Mouse (Mus musculus): ENCODE results near the gene Snx32.

The Snx32 gene

DNA sequence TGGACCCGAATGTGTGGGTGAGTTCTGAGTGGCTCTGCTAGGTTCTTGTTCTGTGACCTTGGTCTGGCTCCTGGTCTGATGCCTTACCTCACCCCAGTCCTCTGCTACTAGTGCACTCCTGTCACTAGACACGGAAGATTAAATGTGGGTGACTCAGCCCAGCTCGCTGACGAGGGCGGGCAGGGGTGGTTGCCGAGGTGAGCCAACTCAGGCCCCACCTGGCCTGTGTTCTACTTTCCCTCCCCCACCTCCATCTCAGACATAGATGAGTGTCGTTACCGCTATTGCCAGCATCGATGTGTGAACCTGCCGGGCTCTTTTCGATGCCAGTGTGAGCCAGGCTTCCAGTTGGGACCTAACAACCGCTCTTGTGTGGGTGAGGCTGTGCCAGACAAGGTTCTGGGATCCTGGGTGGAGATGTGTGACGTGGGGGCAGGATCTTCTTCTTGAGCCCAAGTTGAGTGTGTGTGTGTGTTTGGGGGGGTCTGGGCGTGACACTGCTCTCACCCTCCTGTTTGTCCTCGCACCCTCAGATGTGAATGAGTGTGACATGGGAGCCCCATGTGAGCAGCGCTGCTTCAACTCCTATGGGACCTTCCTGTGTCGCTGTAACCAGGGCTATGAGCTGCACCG is 32.6 kb downstream of the Snx32 start:
- no peak for DNase-seq

DNA sequence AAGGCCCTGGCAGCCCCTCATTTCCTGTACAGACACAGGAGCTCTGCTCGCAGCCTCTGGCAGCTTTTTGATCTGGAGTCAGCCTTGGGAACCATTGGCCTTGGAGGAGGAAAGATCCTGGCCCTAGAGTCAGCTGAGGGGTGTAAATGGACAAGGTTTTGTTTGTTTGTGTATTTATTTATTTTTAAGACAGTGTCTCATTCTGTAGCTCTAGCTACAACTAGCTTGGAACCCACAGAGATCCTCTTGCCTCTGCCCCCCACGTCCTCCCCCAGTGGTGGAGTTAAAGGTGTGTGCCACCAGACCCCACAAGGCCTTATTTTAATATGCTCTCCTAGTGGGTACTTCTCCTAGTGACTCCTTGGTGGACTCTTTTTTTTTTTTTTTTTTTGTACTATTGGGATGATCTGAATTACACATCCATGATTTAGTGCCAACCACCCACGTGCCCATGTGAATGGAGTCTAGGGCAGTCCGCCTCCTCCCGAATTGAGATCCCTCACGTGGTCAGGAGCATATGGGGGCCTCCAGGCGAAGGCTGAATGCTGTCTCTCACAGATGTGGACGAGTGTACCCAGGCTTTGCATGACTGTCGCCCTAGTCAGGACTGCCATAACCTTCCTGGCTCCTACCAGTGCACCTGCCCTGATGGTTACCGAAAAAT is 33.2 kb downstream of the Snx32 start:
- DNase-seq: peak; percentile 69

DNA sequence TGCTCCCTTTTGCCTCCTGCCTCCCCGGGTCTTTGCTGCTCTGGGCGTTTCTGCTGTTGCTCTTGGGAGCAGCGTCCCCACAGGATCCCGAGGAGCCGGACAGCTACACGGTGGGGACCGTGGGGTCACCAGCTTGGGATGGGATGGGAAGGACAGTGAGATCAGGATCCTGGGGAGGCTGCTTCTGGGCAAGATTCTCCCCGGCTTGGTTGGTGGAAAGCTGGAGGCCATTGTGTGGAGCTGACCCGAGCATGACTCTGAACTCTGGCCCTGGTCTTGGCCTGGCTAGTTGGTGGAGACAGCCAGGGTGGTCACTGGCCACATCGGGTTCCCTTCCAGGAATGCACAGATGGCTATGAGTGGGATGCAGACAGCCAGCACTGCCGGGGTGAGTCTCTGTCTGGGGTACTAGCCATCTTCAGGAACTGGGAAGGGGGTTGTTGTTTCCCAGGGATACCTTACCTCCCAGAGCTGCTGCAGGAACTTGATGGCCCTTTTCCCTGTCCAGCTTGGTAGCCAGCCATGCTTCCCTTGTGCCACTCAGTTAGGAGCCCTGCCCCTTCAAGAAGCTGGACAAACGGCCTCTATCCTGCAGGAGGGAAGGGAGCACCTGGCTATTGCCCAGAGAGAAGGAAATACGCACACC is 35.1 kb downstream of the Snx32 start:
- no peak for DNase-seq

DNA sequence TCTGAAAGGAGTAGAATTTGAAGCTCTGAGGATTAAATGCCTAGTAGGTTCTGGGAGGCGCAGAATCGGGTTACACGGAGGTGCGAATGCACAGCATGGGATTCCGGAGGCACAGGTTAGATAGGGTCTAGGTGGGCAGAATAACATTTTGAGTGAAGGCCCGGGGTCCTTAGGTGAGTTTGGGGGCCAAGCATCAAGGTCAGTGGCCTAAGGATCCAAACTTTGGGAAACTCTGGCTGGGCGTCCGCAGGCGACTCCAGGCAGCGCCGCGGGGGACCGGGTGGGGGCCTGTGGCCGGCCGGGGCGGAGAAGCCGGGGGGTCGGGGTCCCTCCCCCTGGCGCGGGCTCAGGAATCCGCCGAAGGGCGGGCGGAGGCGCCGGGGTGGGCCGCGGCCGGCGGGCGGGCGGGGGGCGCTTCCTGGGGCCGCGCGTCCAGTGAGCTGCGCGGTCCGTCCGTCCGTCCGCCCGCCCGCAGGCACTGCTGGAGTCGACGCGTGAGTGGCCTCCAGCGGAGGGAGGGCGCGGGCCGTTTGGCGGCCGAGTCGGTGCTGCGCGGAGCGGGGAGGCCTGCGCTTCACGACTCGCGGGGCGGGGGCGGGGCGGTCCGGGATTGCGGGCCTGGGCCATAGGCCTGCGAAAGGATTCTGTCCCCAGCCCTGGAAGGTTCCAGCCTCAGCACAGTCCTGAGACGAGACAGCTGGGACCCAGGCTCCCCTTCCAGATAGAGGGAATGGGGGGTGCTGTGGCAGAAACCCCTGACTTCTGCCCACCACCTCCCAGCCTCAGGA is 35.9 kb downstream of the Snx32 start:
- DNase-seq: no peak

DNA sequence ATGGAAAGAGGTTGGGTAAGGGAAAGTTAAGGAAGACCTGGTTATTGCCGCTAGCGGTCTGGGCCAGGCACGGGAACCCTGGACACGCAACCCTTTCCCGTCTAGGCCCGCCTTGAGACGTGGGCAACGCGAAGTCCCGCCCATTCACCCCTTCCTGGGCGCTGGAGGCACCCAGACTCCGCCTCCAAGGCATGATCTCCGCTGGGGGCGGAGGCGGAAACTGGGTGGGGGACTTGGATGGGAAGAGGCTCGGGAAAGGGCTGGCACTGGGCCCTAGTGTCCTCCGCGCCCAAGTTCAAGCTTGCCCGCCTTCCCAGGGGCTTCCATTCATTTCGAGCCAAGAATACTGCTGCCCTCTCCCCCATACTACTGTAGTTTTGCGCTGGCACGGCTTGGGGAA is 36.6 kb downstream of the Snx32 start, which contains the start of gene Efemp2:
TSS of gene Efemp2 (plus strand) at position 235 of the 400 bp plus-strand sequence.
- DNase-seq: peak; percentile 68

DNA sequence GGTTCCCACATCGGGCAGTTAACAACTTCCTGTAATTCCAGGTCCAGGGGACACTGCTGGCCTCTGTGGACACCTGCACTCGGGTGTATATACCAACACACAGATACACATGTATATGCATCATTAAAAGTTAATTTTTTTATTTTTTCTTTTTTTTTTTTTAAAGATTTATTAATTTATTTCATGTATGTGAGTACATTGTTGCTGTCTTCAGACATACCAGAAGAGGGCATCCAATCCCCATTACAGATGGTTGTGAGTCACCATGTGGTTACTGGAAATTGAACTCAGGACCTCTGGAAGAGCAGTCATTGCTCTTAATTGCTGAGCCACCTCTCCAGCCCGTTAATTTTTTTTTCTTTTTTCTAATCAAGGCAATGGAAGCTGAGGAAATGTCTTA is 37.5 kb downstream of the Snx32 start:
- DNase-seq: no peak

DNA sequence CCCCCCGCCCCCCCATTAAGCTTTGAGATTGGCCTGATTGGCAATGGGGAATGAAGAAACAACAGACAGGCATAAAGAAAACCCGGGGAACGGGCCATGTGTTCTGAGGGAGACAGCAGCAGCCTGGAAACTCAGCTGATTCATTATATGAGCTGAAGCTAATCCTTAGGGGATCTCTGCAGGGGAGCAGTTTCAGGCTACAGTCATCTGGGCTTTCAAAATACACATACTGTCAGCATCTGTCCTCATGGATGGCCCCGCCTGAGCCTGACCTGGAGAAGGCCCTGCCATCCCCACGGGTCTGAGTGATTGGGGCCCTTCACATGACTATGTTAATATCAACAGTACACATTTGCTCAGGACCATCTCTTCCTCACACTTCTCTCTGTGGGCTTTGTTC is 38.5 kb downstream of the Snx32 start:
- no peak for DNase-seq

DNA sequence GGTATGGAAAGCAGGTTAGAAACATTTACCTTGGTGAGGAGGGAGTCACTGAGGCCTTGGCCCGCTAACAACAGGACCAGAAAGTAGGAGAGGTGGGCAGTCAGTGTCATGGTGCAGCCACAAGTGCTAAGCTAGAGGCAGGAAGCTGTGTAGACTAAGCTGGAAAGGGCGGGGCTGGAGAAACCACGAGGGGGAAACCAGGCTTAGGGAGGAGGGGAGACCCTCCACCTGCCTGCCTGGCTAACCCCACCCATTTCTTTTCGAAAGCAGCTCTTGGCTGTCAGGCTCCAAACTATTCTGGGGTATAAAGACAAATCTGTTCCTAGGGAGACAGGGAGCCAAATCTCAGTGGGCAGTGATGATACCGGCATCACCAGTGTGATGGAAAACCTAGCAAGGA is 42.0 kb downstream of the Snx32 start, which contains the start of gene Ctsw:
TSS of gene Ctsw (minus strand) at position 134 of the 400 bp plus-strand sequence.
- no peak for DNase-seq

DNA sequence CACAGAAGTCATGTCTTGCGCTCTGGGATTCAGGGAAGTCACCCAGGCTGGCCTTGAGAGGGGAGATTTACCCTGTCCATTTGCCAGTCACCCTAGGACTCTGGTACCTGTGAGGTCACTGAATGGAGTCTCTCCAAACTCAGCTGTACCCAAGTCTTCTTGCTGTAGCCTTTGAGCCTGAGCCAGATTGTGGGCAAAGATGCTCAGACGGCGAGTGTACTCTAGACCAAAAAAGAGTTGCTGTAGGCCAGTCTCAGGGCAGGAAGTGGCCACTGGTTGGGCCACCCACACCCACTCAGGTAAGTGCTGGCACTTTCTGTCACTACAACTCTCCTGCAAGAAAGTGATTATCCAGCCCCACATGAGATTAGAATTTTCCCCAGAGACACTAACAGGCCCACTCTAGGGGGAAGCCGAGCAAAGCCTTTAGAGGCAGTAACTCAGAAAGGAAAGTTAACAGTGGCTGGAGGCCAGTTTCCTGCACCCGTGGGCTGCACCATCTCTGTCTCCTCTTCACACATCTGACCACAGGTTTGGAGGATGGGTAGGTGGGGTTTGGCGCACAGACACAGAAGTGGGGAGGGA is 43.3 kb downstream of the Snx32 start:
- no peak for DNase-seq

DNA sequence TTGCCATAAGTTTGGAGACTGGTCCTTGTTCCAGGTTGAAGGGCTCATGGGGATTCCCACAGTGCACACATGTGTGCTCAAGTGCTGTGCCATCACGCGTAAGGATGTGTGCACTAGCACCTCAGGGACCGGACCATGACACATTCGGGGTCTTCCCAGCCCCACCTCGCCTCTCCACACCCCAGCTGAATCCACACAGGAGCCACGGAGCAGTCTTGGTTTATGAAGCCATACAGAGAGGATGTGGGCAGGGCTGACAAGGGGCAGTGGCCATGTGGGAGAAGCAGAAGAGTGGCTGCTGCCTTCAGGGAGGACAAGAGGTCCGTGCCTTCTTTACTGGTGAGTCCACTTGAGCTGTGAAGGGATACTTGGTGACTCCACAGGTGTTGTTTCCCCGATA is 45.3 kb downstream of the Snx32 start:
- no peak for DNase-seq

DNA sequence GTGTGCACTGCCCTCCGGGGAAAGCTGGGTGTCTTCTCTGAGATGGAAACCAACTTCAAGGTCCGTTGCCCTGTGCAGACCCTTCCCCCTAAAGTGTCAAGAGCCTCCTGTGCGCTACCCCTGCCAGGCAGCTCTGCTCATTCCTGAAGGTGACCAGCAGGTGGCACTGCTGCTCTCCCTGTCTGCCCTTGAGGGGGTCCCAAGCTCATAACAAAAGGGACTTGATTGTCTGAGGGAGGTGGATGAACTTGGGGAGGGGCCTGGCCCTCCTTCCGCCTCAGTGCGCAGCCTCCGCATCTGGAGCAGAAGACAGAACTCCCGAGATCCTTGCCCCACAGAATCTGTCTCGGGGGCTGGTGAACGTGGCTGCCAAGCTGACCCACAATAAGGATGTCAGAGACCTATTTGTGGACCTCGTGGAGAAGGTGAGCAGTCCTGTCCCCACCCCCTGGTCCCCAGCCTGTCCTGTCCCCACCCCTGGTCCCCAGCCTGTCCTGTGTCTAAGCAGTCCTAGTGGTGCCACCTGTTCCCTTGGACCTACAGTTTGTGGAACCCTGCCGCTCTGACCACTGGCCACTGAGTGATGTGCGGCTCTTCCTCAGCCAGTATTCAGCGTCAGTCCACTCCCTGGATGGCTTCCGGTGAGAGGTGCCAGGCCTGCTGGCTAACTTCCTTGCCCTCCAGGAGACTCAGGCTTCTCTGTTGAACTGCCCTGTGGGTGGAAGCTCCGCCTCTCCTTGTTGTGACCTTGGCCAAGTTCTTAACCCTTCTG is 46.4 kb downstream of the Snx32 start:
- no peak for DNase-seq

DNA sequence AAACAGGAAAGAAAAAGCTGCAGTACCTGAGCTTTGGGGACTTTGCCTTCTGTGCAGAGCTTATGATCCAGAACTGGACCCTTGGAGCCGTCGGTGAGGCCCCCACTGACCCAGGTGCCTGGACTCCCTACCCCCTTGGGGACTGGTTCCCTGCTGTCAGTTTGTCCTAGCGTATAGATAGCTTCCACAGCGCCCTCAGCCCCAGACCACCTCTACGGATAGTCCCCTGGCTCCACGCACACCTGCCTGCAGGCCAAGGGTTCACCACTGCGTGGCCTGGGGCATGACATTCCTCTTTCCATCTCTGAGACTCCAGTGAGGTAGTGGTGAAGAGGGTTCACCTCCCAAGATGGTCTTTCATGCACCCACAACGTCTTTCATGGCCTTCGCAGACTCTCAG is 47.1 kb downstream of the Snx32 start:
- DNase-seq: no peak

DNA sequence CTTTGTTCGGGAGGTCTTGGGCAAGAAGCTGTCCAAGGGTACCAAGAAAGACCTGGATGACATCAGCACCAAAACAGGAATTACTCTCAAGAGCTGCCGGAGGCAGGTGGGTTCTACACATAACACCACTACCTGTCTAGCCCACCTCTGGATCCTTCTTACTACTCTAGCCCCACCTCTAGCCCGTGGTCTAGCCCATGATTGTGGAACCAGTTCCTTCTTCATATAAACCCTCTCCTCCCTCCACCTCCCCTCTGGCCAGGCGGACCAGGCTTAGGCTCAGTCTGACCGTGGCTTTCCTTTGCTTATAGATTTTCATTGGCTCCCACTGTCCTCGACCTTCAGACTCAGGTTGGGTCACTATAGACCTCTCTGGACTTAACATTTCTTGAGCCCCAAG is 48.9 kb downstream of the Snx32 start:
- no peak for DNase-seq

DNA sequence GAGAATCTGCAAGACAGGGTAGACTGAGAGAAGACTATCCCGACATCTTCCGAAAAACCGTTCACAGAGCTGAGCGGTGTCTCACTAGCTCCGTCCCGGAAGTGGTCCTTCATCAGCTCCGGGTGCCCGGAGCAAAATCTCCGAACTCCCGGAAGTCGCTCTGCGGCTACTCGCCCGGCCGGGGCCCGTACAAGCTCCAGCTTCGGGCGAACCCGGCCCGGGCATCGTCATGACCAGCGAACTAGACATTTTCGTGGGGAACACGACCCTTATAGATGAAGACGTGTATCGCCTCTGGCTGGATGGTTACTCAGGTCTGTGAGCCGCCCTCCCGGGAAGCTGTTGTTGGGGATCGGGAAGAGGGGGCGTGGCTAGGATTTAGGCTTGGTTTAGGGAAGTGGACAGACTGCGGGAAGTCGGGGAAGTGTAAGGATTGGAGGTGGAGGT is 49.9 kb downstream of the Snx32 start, which contains the start of gene Fibp:
TSS of gene Fibp (plus strand) at position 151 of the 447 bp plus-strand sequence.
- DNase-seq: peak; percentile 89

DNA sequence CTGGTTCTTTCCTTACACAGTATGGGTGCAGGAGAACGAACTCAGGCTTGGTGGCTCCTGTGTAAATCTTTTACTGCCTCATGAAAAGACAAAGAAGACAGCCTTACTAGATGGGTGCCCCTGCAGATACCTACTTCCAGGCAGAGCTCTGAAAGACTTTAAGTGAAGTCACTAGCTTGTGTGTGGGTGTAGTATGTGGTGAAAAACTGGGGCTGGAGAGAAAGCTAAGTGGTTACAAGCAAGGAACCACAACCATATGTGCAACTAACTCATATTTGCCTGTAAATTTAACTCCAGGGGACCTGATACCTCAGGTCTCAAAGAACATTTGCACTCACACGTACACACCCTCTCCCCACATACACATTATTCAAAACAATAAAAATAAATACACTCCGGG is 50.4 kb downstream of the Snx32 start:
- no peak for DNase-seq

DNA sequence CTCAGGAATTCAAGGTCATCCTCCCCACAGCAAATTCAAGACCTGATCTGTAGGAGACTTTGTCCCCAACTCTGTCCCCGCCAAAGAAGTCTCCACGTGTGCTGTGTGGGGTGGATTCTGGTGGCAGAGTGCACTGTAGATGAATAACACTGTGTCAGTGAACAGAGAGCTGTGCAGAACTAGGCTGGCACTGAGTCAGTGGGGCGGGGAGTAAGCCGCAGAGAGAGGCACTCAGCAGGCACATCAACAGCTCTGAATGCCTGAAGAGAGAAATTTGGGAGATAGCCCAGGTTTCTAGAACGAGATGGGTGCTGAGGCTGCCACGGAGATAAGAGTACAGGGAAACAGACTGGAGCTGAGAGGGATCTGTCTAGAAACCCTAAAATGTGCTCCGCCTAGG is 51.3 kb downstream of the Snx32 start:
- DNase-seq: peak; percentile 71

DNA sequence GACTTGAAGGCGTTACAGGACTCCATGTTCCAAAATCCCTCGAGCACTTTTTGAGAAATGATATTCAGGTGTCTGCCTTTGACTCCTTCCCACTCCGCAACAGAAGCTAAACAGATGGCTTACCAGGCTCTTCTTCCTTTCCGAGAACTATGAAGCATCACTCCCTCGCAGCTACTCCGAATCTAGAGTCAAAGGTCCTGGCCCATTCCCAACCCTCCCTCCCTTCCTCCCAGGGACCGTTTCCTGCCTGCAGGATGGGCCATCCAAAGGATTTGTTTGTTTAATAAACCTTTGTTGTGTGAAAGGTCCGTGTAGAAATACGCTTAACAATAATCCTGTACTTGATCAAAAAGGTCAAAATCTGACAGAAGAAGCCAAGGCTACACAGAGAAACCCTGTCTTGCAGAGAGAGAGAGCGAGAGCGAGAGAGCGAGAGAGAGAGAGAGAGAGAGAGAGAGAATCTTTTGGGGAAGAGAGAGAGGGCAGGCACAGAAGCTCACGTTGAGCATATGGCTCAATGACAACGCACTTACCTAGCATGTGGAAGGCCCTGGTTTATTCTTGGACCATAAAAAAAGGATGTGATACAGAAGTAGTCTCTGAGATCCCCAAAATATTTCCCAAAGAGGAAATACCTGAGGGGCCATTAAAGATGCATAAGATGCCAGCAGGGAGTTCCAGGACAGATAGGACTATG is 52.4 kb downstream of the Snx32 start, which contains the start of gene Ccdc85b:
TSS of gene Ccdc85b (minus strand) at position 149 of the 697 bp plus-strand sequence.
- no peak for DNase-seq

DNA sequence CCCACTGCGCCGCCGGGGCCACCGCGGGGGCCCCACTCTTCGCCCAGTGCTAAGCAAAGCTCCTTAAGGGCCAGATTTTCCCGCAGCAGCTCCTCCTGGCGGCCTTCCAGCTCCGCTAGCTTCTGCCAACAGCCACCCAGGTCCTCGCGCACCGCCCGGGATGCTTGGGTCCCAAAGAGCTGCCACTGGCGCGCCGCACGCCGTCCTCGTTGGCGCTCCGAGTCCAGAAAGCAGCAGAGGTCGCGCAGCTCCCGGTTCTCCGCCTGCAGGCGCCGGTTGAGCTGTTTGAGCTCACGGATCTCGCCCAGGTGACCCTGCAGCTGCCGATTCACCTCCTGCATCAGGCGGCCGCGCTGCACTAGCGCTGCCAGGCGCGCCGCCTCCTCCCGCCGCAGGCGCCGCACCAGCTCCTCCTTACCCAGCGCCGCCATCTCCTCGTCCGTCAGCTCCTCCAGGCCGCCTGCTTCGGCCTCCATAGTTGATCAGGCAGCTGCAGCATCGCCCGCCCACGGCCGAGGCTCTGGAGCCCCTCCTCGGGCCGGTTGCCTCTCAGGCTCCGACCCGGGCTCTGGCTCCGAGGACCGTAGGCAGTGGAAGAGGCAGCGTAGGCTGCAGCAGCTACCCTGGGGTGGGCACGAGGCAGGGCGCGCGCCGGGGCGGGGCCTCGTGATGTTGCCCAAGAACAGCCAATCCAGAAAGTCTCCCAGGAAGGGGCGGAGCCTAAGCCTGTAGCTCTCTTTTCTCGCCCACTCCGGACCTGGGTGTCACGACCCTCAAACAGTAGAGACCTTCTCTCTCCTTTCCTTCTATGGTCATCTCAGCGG is 53.2 kb downstream of the Snx32 start:
- peak; percentile 96 for DNase-seq

DNA sequence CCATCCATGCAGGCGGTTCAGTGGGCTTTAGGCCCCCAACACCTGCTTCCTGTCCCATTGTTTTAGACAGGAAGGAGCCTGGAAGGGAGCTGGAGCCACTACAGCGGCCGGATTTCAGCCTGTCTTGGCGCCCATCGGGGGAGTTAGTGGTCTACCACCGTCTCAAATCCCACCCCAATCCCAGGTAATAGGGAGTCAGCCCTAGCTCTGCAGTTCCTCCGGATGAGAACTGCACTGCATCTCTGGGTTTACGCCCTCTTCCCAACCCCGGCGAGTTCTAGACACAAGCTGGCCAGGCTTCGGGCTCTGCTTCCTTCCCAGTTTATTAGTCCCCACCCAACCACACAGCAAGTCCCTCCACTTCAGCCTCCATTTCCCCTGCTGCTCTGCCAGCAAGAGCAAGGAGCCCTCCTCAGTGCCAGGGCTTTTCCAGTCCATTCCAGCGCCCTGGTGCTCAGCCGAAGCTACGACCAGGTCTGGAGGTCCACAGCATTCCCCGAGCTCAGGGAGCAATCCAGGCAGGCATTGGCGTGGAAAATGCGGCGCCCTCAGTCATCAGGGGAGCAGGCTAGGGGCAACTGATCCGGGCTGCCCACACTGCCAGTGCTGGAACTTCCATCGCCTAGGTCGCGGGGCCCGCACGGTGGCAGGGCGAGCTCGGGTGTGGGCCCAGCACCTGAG is 54.0 kb downstream of the Snx32 start:
- no peak for DNase-seq

DNA sequence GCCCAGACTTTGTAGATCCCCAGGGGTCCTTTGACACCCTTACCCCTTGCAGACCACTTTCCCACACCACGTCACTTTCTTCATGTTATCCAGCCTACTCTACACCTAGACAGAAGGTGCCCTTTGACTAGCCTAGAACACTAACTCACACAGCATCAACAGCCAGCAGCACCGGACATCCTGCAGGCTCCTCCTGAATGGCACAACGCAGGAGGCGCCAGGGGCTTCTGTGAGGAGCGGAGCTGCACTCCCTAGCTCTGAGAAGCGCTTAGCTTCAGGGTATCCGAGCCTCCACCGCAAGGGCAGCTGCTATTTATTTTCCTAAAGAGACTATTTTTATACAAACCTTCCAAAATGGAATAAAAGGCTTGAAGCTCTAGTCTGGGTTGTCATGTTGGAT is 54.8 kb downstream of the Snx32 start:
- DNase-seq: no peak

Measured in right cerebral cortex, adult 18-20 months (tissue).